Mouse (Mus musculus) testis, adult 2 months (tissue): Measurements from ENCODE around the gene Mapk13. TPM values are rescaled to one million over a fixed set of nuclear protein-coding genes. Genes with fewer than 3 reads are reported as not detected.
A peak's percentile ranks its signal among the peaks of the same experiment; 100 is the strongest.

Source experiments
- H3K27ac ChIP-seq: fragments of 200-500 bp; 2 replicates; pipeline ENCODE4 v1.5.1; 2012; ENCODE audit warnings: low read depth, low read length; ENCODE audit not compliant: control insufficient read depth, insufficient read depth
- H3K27me3 ChIP-seq: fragments of 200-500 bp; 2 replicates; pipeline ENCODE4 v1.6.1; 2012; ENCODE audit warnings: mild to moderate bottlenecking, low read length, moderate library complexity; ENCODE audit not compliant: control insufficient read depth, insufficient read depth
- H3K36me3 ChIP-seq: fragments of 200-500 bp; 2 replicates; pipeline ENCODE4 v1.6.1; 2012; ENCODE audit warnings: mild to moderate bottlenecking, low read length; ENCODE audit not compliant: control insufficient read depth, insufficient read depth
- H3K4me1 ChIP-seq: fragments of 200-500 bp; 2 replicates; pipeline ENCODE4 v1.6.1; 2012; ENCODE audit warnings: low read length; ENCODE audit not compliant: control insufficient read depth, insufficient read depth
- H3K4me3 ChIP-seq: fragments of 200-500 bp; 2 replicates; pipeline ENCODE4 v1.5.1; 2012; ENCODE audit warnings: low read depth, mild to moderate bottlenecking, low read length, moderate library complexity, mixed read lengths; ENCODE audit not compliant: control insufficient read depth
- CTCF ChIP-seq: fragments of 200-500 bp; IDR thresholded peaks from 2 replicates; pipeline ENCODE4 v1.5.1; 2012; ENCODE audit warnings: low read depth, mild to moderate bottlenecking, inconsistent platforms, low read length, moderate library complexity; ENCODE audit not compliant: control insufficient read depth, insufficient read depth, insufficient replicate concordance
- POLR2A ChIP-seq: fragments of 200-500 bp; IDR thresholded peaks from 2 replicates; pipeline ENCODE4 v1.6.1; 2012; ENCODE audit warnings: low read depth, mild to moderate bottlenecking, inconsistent platforms, low read length, moderate library complexity; ENCODE audit not compliant: control insufficient read depth
- polyA plus RNA-seq: library from polyadenylated mRNA; depleted of rRNA; stranded (reverse); fragments of >200 nt; gene quantifications from 2 replicates; pipeline ENCODE4 v1.2.3, GENCODE M21; 2012

Gene Mapk13
- polyA plus RNA-seq, 1 experiment = 2.1 TPM

DNA sequence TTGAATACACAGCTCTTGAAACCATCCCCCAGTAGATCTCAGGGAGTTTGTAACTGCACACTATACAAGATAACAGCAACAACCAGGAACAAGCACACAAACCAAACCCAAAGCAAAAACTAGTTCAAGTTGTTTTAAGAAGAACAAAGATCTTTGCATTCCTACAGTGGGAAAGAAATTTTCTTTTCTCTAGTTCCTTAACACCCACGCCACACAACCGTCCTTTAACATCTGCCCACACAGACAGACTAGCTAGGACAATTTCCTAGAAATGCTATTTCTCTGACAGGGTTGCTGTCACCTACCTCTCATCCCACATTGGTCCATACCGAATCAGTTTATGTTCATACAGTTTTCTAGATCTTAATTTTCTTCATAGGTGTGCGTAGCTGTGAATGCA is 27.9 kb downstream of the Mapk13 start:
- Histone ChIP-seq H3K4me3 (no peak overlapping the region), H3K27me3 (no peaks in the 10 kb centered on the region), H3K27ac (no peak overlapping the region), H3K4me1 (peaks cover 7% of the 10 kb centered on the region), H3K36me3 (no peaks in the 10 kb centered on the region)
- no peak for TF ChIP-seq CTCF
- no peak for TF ChIP-seq POLR2A

DNA sequence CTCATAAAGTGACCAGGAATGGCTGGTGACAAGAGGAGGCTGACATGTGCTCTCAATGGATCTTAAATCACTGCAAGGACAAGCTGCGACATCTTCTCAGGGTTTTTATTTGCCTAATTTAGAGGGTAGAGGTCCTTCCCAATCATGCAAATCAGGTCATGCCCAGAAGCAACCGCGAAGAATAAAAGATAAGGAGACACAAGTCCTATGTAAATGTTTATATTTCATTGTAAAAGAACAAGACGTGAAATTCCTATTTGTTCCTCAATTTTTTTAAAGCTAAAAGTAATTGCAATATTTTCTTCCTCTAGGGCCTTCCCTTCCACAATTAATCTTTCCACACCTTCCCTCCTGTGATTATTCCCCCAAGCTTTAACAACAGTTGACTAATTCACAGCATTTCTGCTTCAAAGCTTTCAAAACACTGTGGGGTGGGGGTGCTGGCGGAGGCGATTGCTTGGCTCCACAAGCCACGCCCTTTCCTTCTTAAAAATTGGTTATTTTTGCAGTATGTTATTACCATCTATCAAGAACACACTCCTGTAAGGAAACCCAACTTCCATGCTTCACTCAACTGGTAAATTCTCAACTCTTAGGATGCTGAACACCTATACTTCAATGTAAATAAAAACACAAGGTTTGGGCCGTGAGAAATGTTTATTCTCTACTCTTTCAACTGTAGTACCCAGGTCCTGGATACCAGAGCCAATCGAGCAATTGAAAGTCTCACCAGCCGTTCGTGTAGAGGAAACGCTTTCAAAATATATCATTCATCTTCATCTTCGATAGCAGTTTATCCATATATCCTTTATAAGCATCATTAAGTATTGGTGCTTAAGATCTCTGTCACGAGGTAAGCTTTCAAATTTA is 30.4 kb downstream of the Mapk13 start:
- Histone ChIP-seq H3K4me3 (no peak overlapping the region), H3K4me1 (peaks cover 13% of the 10 kb centered on the region), H3K27ac (no peak overlapping the region), H3K27me3 (no peaks in the 10 kb centered on the region), H3K36me3 (no peaks in the 10 kb centered on the region)
- TF ChIP-seq POLR2A (no peak), CTCF (no peak)

- TF ChIP-seq CTCF = no peak
- TF ChIP-seq POLR2A = peak; percentile 41
- Histone ChIP-seq H3K27ac (peak overlapping the region; percentile 80), H3K4me1 (peaks cover 13% of the 10 kb centered on the region), H3K4me3 (peak overlapping the region; percentile 96), H3K27me3 (no peaks in the 10 kb centered on the region), H3K36me3 (no peaks in the 10 kb centered on the region)
Observed at GRCm38 (mm10) chr17:28800281-28800670, 31.2 kb downstream of the Mapk13 start.

GRCm38 (mm10) chr17:28800671-28801412 is 31.7 kb downstream of the Mapk13 start, which contains the start of gene Brpf3:
Brpf3 (plus strand) TSS chr17:28801090.
- no peak for TF ChIP-seq POLR2A
- TF ChIP-seq CTCF = peak; percentile 16; the same call in 1 of the 2 replicates
- Histone ChIP-seq H3K4me3 (peak within 1 kb of the TSS; percentile 96), H3K27me3 (no peaks in the 10 kb centered on the region), H3K4me1 (peaks cover 13% of the 10 kb centered on the region), H3K36me3 (no peaks in the 10 kb centered on the region; the same call in 1 of the 2 replicates), H3K27ac (peak within 1 kb of the TSS; percentile 96)

DNA sequence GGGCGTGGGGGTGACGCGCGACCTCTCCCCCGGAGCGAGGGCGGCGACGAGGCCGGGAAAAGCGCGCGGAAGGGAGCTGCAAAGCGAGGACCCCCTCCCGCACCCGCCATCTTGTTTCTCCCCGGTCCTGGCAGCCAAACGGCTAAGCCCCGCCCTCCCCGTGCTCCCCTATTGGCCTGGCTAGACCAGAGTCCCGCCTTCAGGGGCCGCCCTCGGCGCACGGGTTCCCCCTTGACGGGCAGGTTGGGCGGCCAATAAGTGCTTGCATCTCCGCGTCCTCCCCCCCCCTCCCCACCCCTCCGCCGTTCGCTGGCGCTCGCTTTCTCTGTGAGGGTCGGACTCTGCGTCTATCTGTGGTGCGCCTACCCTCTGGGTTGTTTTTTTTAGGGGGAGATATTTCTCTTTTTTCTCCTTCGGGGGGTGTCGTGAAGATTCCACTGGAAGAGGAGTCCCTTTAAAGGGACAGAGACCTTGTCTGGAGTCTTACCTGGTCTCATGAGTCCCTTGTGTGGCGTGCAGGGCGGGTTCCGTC is 32.4 kb downstream of the Mapk13 start:
- Histone ChIP-seq H3K27ac (peak overlapping the region; percentile 96), H3K4me1 (peaks cover 13% of the 10 kb centered on the region)

DNA sequence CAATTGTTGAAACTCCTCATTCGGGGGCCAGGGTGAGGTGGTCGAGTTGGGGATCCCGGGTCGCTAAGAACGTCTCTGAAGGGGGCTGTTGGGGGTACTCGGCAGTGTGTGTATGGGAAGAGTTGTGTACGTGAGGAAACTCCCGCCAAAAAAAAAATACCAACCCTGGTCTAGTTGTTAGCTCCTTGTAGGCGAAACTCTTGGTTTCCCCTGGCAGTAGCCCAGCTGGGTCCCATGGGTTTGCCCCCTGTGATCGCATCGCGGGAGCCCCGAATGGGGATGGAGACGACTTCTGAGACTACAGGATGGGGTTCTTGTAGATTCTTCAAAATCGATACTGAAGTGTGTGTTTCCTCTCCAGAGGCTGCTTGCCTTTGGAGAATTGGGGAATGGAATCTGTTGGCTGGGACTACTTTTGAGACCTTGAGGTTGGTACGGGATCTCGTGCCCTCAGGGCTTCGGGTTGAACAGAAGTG is 32.9 kb downstream of the Mapk13 start:
- peak overlapping the region; percentile 96 for H3K4me3 ChIP-seq
- no peak for TF ChIP-seq CTCF
- no peak for TF ChIP-seq POLR2A
- peak overlapping the region; percentile 96 for H3K27ac ChIP-seq
- no peaks in the 10 kb centered on the region for H3K27me3 ChIP-seq
- H3K36me3 ChIP-seq = no peaks in the 10 kb centered on the region; the same call in 1 of the 2 replicates
- H3K4me1 ChIP-seq = peaks cover 13% of the 10 kb centered on the region

More for the DNA sequence above, 32.4 kb downstream of the Mapk13 start:
- TF ChIP-seq CTCF = 0 out of 2 replicates have a peak, but pooled peaks have one; percentile 5
- peak; percentile 92 for TF ChIP-seq POLR2A
- no peaks in the 10 kb centered on the region; the same call in 1 of the 2 replicates for H3K36me3 ChIP-seq
- no peaks in the 10 kb centered on the region for H3K27me3 ChIP-seq
- peak overlapping the region; percentile 96 for H3K4me3 ChIP-seq
